Mouse (Mus musculus) embryonic facial prominence, embryonic 13.5 days (tissue): ENCODE measurements around the gene Tex261. TPM values are rescaled to one million over a fixed set of nuclear protein-coding genes. Genes with fewer than 3 reads are reported as not detected.

Source experiments
- ATAC-seq: fragments of 200-750 bp; cut with Nextera tagmentation; 2 replicates; pipeline ENCODE4 v1.8.0; 2017; ENCODE audit warnings: low read depth; ENCODE audit not compliant: insufficient number of reproducible peaks, insufficient read depth, low FRiP score, low TSS enrichment
- H3K27ac ChIP-seq: fragments of 300-500 bp; sonication (generic); 2 replicates; pipeline ENCODE4 v1.5.1; 2015; ENCODE audit warnings: moderate library complexity, mild to moderate bottlenecking, inconsistent platforms
- H3K27me3 ChIP-seq: fragments of 300-500 bp; sonication (generic); 2 replicates; pipeline ENCODE4 v1.6.1; 2015; ENCODE audit warnings: mild to moderate bottlenecking, inconsistent platforms
- H3K36me3 ChIP-seq: fragments of 300-500 bp; sonication (generic); 2 replicates; pipeline ENCODE4 v1.6.1; 2015; ENCODE audit warnings: mild to moderate bottlenecking, inconsistent platforms
- H3K4me1 ChIP-seq: fragments of 300-500 bp; sonication (generic); 2 replicates; pipeline ENCODE4 v1.6.1; 2015; ENCODE audit warnings: inconsistent platforms
- H3K4me2 ChIP-seq: fragments of 300-500 bp; sonication (generic); 2 replicates; pipeline ENCODE4 v1.6.1; 2015; ENCODE audit warnings: moderate library complexity, mild to moderate bottlenecking, inconsistent platforms
- H3K4me3 ChIP-seq: fragments of 300-500 bp; sonication (generic); 2 replicates; pipeline ENCODE4 v1.5.1; 2015; ENCODE audit warnings: mild to moderate bottlenecking, inconsistent platforms
- H3K9ac ChIP-seq: fragments of 300-500 bp; sonication (generic); 2 replicates; pipeline ENCODE4 v1.6.1; 2015; ENCODE audit warnings: mild to moderate bottlenecking, inconsistent platforms
- H3K9me3 ChIP-seq: fragments of 300-500 bp; sonication (generic); 2 replicates; pipeline ENCODE4 v1.6.1; 2016; ENCODE audit warnings: inconsistent platforms
- WGBS: fragments of 180-500 bp; shearing (Covaris S2); methylation state at CpG from one replicate; pipeline ENCODE4 v1.1.7; 2015; ENCODE audit warnings: mixed read lengths; 5-methylcytosine and 5-hydroxymethylcytosine counted together
- polyA plus RNA-seq: library from polyadenylated mRNA; unstranded; fragments of >200 nt; fragmentation: Nextera tagmentation; extraction: Ambion mirVana; gene quantifications from 2 replicates; pipeline ENCODE4 v1.2.1, GENCODE M21; 2015

The Tex261 gene
- polyA plus RNA-seq, 1 experiment from 2014 or later, result 91.3 TPM

GRCm38 (mm10) chr6:83728488-83728887 lies 47.1 kb downstream of the Tex261 start:
- Histone ChIP-seq H3K27ac (no peak overlapping the region), H3K27me3 (peaks cover 52% of the 10 kb centered on the region), H3K9me3 (no peaks in the 10 kb centered on the region), H3K36me3 (no peaks in the 10 kb centered on the region), H3K9ac (no peak overlapping the region), H3K4me1 (no peaks in the 10 kb centered on the region), H3K4me3 (no peak overlapping the region), H3K4me2 (no peak overlapping the region)
- 89% methylated on average over 3 of the region's 3 CpGs for WGBS
- no peak for ATAC-seq

- no peak overlapping the region for H3K4me2 ChIP-seq
- no peak overlapping the region for H3K4me3 ChIP-seq
- no peak overlapping the region for H3K27ac ChIP-seq
- H3K36me3 ChIP-seq, result no peaks in the 10 kb centered on the region
- H3K4me1 ChIP-seq, result no peaks in the 10 kb centered on the region
- ATAC-seq, result no peak
- no peak overlapping the region for H3K9ac ChIP-seq
- 38% methylated on average over 4 of the region's 4 CpGs for WGBS
- H3K27me3 ChIP-seq, result peaks cover 57% of the 10 kb centered on the region
- H3K9me3 ChIP-seq, result no peaks in the 10 kb centered on the region
These were observed 48.4 kb downstream of the Tex261 start for GRCm38 (mm10) chr6:83727178-83727577.

DNA sequence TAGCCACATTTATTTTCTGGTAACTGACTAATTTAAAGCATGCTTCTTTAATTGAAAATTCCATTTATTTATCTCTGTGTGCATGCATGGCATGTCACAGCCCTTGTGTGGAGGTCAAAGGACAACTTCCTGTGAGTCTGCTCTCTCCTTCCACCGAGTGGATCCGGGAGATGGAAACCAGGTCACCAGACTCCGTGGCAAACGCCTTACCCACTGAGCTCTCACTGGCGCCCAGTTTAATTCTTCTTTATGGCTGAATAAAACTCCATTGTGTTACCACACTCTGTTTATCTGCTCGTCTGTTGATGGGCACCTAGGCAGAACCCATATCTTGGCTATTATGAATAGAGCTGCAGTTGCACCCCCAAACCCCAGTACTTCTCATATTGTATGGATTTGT lies 53.1 kb downstream of the Tex261 start:
- H3K4me3 ChIP-seq, result no peak overlapping the region
- peaks cover 81% of the 10 kb centered on the region for H3K27me3 ChIP-seq
- no peak overlapping the region for H3K4me2 ChIP-seq
- H3K27ac ChIP-seq, result no peak overlapping the region
- no peak overlapping the region for H3K9ac ChIP-seq
- no peaks in the 10 kb centered on the region for H3K36me3 ChIP-seq
- H3K9me3 ChIP-seq, result no peaks in the 10 kb centered on the region
- 17% methylated on average over 6 of the region's 6 CpGs for WGBS
- H3K4me1 ChIP-seq, result no peaks in the 10 kb centered on the region
- ATAC-seq, result no peak

Other genes starting within 250 kb of the Tex261 start
- 3.5 and 4.1 TPM in 2 replicates for gene Actg2, start 239.5 kb downstream of the Tex261 start, polyA plus RNA-seq
- gene Stambp, start 203.1 kb downstream of the Tex261 start, polyA plus RNA-seq, result 23.0 and 26.3 TPM in 2 replicates
- gene Clec4f, start 119.6 kb downstream of the Tex261 start, polyA plus RNA-seq, result 0.28 TPM in 1 of 2 replicates, not detected in the other
- gene Cd207, start 98.0 kb downstream of the Tex261 start, polyA plus RNA-seq, result not detected in 2 replicates
- not detected in 2 replicates for gene Vax2, start 64.5 kb downstream of the Tex261 start, polyA plus RNA-seq
- 1.1 and 2.1 TPM in 2 replicates for gene Atp6v1b1, start 32.8 kb downstream of the Tex261 start, polyA plus RNA-seq
- gene Ankrd53, start 13.2 kb downstream of the Tex261 start, polyA plus RNA-seq, result 0.15 and 0.30 TPM in 2 replicates
- gene Nagk, start 19.2 kb upstream of the Tex261 start, polyA plus RNA-seq, result 55.4 and 58.0 TPM in 2 replicates
- gene Paip2b, start 55.9 kb upstream of the Tex261 start, polyA plus RNA-seq, result 20.8 and 24.0 TPM in 2 replicates
- gene Zfp638, start 91.3 kb upstream of the Tex261 start, polyA plus RNA-seq, result 77.1 and 77.5 TPM in 2 replicates
- gene Dysf, start 232.8 kb upstream of the Tex261 start, polyA plus RNA-seq, result 8.7 and 10.8 TPM in 2 replicates